Mouse (Mus musculus) ES-E14 (cell line): Measurements from ENCODE around the gene Rnf8. TPM values are rescaled to one million over a fixed set of nuclear protein-coding genes. Genes with fewer than 3 reads are reported as not detected.

ENCODE experiments used
- DNase-seq: peaks from one replicate; pipeline ENCODE4 v3.0.0-alpha.2; 2013; ENCODE audit warnings: low read depth, low spot score
- H3K27ac ChIP-seq: 2 replicates; pipeline ENCODE4 v1.5.1; 2012; ENCODE audit warnings: low read depth, mild to moderate bottlenecking, low read length, moderate library complexity, mixed read lengths; ENCODE audit not compliant: poor library complexity, insufficient read depth, severe bottlenecking
- H3K36me3 ChIP-seq: 2 replicates; pipeline ENCODE4 v1.6.1; 2012; ENCODE audit warnings: mild to moderate bottlenecking, low read length, moderate library complexity, mixed read lengths; ENCODE audit not compliant: control insufficient read depth, poor library complexity, insufficient read depth, severe bottlenecking
- H3K4me1 ChIP-seq, 2 experiments: fragments of 150-350 bp in 1 of 2; sonication (generic) in 1 of 2; 2 replicates each; pipeline ENCODE4 v1.6.1; 2012; ENCODE audit warnings: low read length in 2 of 2, mild to moderate bottlenecking in 1 of 2, mixed read lengths in 1 of 2; ENCODE audit not compliant: control insufficient read depth in 2 of 2, insufficient read depth in 2 of 2, poor library complexity in 1 of 2
- H3K4me3 ChIP-seq, 2 experiments: fragments of 150-350 bp in 1 of 2; sonication (generic) in 1 of 2; 2 replicates each; pipeline ENCODE4 v1.5.1; 2012; ENCODE audit warnings: low read length in 2 of 2, low read depth in 1 of 2, mild to moderate bottlenecking in 1 of 2, mixed read lengths in 1 of 2; ENCODE audit not compliant: insufficient read depth in 1 of 2, poor library complexity in 1 of 2, severe bottlenecking in 1 of 2
- H3K9ac ChIP-seq: 2 replicates; pipeline ENCODE4 v1.6.1; 2012; ENCODE audit warnings: low read depth, mild to moderate bottlenecking, low read length, mixed read lengths; ENCODE audit not compliant: poor library complexity, insufficient read depth, severe bottlenecking
- H3K9me3 ChIP-seq: fragments of 150-350 bp; sonication (generic); 2 replicates; pipeline ENCODE4 v1.6.1; 2012; ENCODE audit warnings: low read depth, mild to moderate bottlenecking, low read length; ENCODE audit not compliant: control insufficient read depth, insufficient read depth
- CHD2 ChIP-seq: IDR thresholded peaks from 2 replicates; pipeline ENCODE4 v1.6.1; 2014; ENCODE audit warnings: mild to moderate bottlenecking, low read depth, low read length, inconsistent platforms
- HCFC1 ChIP-seq: IDR thresholded peaks from 2 replicates; pipeline ENCODE4 v1.6.1; 2012; ENCODE audit warnings: low read length, inconsistent platforms, borderline replicate concordance; ENCODE audit not compliant: insufficient read depth
- MAFK ChIP-seq: IDR thresholded peaks from 2 replicates; pipeline ENCODE4 v1.6.1; 2014; ENCODE audit warnings: mild to moderate bottlenecking, low read depth, low read length, inconsistent platforms; ENCODE audit not compliant: insufficient read depth
- ZC3H11A ChIP-seq: IDR thresholded peaks from 2 replicates; pipeline ENCODE4 v1.6.1; 2012; ENCODE audit warnings: low read depth, mild to moderate bottlenecking, inconsistent platforms, low read length, borderline replicate concordance
- ZNF384 ChIP-seq: IDR thresholded peaks from 2 replicates; pipeline ENCODE4 v1.6.1; 2012; ENCODE audit warnings: low read depth, low read length, inconsistent platforms
- in situ Hi-C, 2 experiments: fragments of 600-800 bp; cut with MboI; formaldehyde crosslinking; loops; one replicate each; pipeline ENCODE4 v1.15.1; 2025; ENCODE audit warnings: low sequenced_read_pairs in 2 of 2, inconsistent platforms in 1 of 2; ENCODE audit not compliant: unreplicated experiment in 2 of 2
- total RNA-seq: library from RNA; depleted of rRNA; stranded (reverse); fragments of 300-350 nt; gene quantifications from 2 replicates; pipeline ENCODE4 v1.2.3, GENCODE M21; 2012

Rnf8 gene
- total RNA-seq, 1 experiment = 30.0 TPM

GRCm38 (mm10) chr17:29579579-29580126 lies 34.9 kb upstream of the Rnf8 start:
- TF ChIP-seq ZC3H11A (no peak), MAFK (no peak), ZNF384 (no peak), CHD2 (no peak), HCFC1 (no peak)
- in situ Hi-C loops = no loop called here
- peaks cover 13% of the 10 kb centered on the region; the same call in 1 of the 2 replicates for H3K36me3 ChIP-seq

GRCm38 (mm10) chr17:29583569-29583968 lies 31.0 kb upstream of the Rnf8 start:
- Histone ChIP-seq H3K4me1 (no peaks in the 10 kb centered on the region), H3K4me3 (no peak overlapping the region), H3K36me3 (peaks cover 10% of the 10 kb centered on the region; the same call in 1 of the 2 replicates), H3K9me3 (no peaks in the 10 kb centered on the region), H3K27ac (no peak overlapping the region), H3K9ac (no peak overlapping the region)
- in situ Hi-C loops = no loop called here
- no peak for TF ChIP-seq MAFK
- TF ChIP-seq CHD2 = no peak
- no peak for TF ChIP-seq HCFC1
- DNase-seq = no peak

More at GRCm38 (mm10) chr17:29579579-29580126, 34.9 kb upstream of the Rnf8 start:
- Histone ChIP-seq H3K9me3 (no peaks in the 10 kb centered on the region), H3K4me1 (no peaks in the 10 kb centered on the region; a peak in 1 of 4 replicates), H3K27ac (no peak overlapping the region), H3K4me3 (no peak overlapping the region), H3K9ac (no peak overlapping the region)
- DNase-seq = no peak

- peaks cover 7% of the 10 kb centered on the region; the same call in 1 of the 2 replicates for H3K36me3 ChIP-seq
- in situ Hi-C loops = no loop called here
Measured at GRCm38 (mm10) chr17:29584306-29584705, 30.3 kb upstream of the Rnf8 start.

GRCm38 (mm10) chr17:29584737-29585136 lies 29.9 kb upstream of the Rnf8 start:
- no peaks in the 10 kb centered on the region for H3K4me1 ChIP-seq
- TF ChIP-seq MAFK (no peak), ZNF384 (no peak), ZC3H11A (no peak), HCFC1 (no peak), CHD2 (no peak)

More at GRCm38 (mm10) chr17:29584306-29584705, 30.3 kb upstream of the Rnf8 start:
- Histone ChIP-seq H3K9ac (no peak overlapping the region), H3K4me3 (no peak overlapping the region), H3K9me3 (no peaks in the 10 kb centered on the region), H3K27ac (no peak overlapping the region), H3K4me1 (no peaks in the 10 kb centered on the region)
- no peak for DNase-seq
- no peak for TF ChIP-seq CHD2
- TF ChIP-seq HCFC1 = no peak
- no peak for TF ChIP-seq MAFK
- TF ChIP-seq ZNF384 = no peak
- no peak for TF ChIP-seq ZC3H11A

GRCm38 (mm10) chr17:29585446-29585845 lies 29.1 kb upstream of the Rnf8 start:
- Histone ChIP-seq H3K36me3 (peaks cover 7% of the 10 kb centered on the region; the same call in 1 of the 2 replicates), H3K4me3 (no peak overlapping the region), H3K9me3 (no peaks in the 10 kb centered on the region), H3K27ac (no peak overlapping the region), H3K4me1 (no peaks in the 10 kb centered on the region), H3K9ac (no peak overlapping the region)
- DNase-seq = no peak
- no peak for TF ChIP-seq HCFC1
- in situ Hi-C loops = no loop called here

More at GRCm38 (mm10) chr17:29584737-29585136, 29.9 kb upstream of the Rnf8 start:
- Histone ChIP-seq H3K9ac (no peak overlapping the region), H3K27ac (no peak overlapping the region), H3K36me3 (peaks cover 7% of the 10 kb centered on the region; the same call in 1 of the 2 replicates), H3K9me3 (no peaks in the 10 kb centered on the region), H3K4me3 (no peak overlapping the region)
- in situ Hi-C loops = no loop called here
- DNase-seq = no peak
